Mouse (Mus musculus) liver, embryonic 12.5 days (tissue): ENCODE results near the gene Klhl29. TPM values are rescaled to one million over a fixed set of nuclear protein-coding genes. Genes with fewer than 3 reads are reported as not detected.

Source experiments
- ATAC-seq: fragments of 200-750 bp; cut with Nextera tagmentation; 2 replicates; pipeline ENCODE4 v1.8.0; 2017; ENCODE audit warnings: moderate number of reproducible peaks, mild to moderate bottlenecking, moderate library complexity
- H3K27ac ChIP-seq: fragments of 300-500 bp; sonication (generic); 2 replicates; pipeline ENCODE4 v1.5.1; 2016; ENCODE audit warnings: mild to moderate bottlenecking
- H3K27me3 ChIP-seq: fragments of 300-500 bp; sonication (generic); replicated peaks from 2 replicates; pipeline ENCODE4 v1.6.1; 2016; ENCODE audit warnings: mild to moderate bottlenecking, moderate library complexity
- H3K36me3 ChIP-seq: fragments of 300-500 bp; sonication (generic); 2 replicates; pipeline ENCODE4 v1.6.1; 2016; ENCODE audit warnings: mild to moderate bottlenecking, moderate library complexity
- H3K4me1 ChIP-seq: fragments of 300-500 bp; sonication (generic); 2 replicates; pipeline ENCODE4 v1.6.1; 2016
- H3K4me2 ChIP-seq: fragments of 300-500 bp; sonication (generic); 2 replicates; pipeline ENCODE4 v1.6.1; 2016; ENCODE audit warnings: mild to moderate bottlenecking, moderate library complexity
- H3K4me3 ChIP-seq: fragments of 300-500 bp; sonication (generic); 2 replicates; pipeline ENCODE4 v1.5.1; 2016; ENCODE audit warnings: mild to moderate bottlenecking, moderate library complexity
- H3K9ac ChIP-seq: fragments of 300-500 bp; sonication (generic); 2 replicates; pipeline ENCODE4 v1.6.1; 2016; ENCODE audit warnings: mild to moderate bottlenecking, moderate library complexity
- H3K9me3 ChIP-seq: fragments of 300-500 bp; sonication (generic); replicated peaks from 2 replicates; pipeline ENCODE4 v1.6.1; 2016; ENCODE audit warnings: mild to moderate bottlenecking, moderate library complexity
- WGBS: fragments of 180-500 bp; shearing (Covaris S2); methylation state at CpG from one replicate; pipeline ENCODE4 v1.1.7; 2016; ENCODE audit not compliant: insufficient replicate concordance; 5-methylcytosine and 5-hydroxymethylcytosine counted together
- polyA plus RNA-seq: library from polyadenylated mRNA; unstranded; fragments of >200 nt; fragmentation: Nextera tagmentation; extraction: Ambion mirVana; gene quantifications from 2 replicates; pipeline ENCODE4 v1.2.1, GENCODE M21; 2016

Gene Klhl29
- polyA plus RNA-seq, 1 experiment from 2014 or later = 0.31 TPM

DNA sequence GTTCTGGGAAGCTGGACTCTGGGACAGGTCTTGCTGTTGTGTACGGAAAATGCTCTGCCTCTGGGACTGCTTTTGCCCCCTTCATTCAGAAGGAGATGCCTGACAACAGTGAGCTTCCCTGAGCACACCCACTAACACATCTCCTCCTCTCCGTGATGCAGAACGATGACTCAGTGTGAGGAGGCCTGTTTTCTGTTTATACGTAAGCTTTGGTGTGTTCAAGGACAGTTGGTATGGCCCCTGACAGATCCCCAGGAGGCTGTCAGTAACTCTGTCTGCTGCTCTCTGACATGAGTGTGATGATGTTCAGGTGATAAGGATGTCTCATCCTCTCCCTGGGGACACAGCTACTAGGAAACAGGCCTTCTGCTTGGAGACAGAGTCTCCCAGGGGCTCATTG lies 193.3 kb downstream of the Klhl29 start:
- WGBS = 60% methylated on average over 4 of the region's 4 CpGs
- Histone ChIP-seq H3K9ac (no peak overlapping the region), H3K36me3 (no peaks in the 10 kb centered on the region), H3K27ac (no peak overlapping the region), H3K4me3 (no peak overlapping the region), H3K9me3 (no peaks in the 10 kb centered on the region), H3K4me2 (no peak overlapping the region), H3K4me1 (no peaks in the 10 kb centered on the region), H3K27me3 (no peaks in the 10 kb centered on the region)
- no peak for ATAC-seq

DNA sequence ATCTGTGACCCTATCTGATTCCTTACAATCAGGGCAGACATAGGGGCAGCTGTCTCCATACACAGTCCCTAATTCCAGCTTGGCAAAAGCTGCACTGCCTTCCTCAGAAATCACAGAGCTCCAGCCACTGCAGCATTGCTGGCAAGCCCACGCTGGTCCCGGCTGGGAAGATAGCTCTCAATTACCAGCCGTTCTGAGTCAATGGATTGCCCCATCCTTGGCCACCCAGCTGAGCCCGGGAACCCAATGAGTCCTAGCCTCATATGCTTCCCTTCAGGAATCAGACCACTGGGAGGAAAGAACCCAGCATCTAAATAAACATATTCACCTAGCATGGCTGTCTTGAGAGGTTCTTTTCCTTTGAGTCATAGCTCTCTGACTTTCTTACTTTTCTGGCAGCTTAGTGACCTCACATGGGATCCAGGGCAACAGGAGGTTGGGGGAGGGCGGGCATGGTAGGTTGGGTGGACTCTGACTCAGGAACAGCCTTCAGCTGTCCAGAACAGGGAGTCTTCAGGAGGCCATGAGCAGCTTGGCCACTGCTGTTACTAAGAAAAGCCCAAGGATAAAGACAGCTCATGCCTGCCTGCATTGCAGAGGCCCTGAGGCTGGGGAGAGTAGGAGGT lies 198.7 kb downstream of the Klhl29 start:
- Histone ChIP-seq H3K4me3 (no peak overlapping the region), H3K27me3 (no peaks in the 10 kb centered on the region), H3K9me3 (no peaks in the 10 kb centered on the region), H3K36me3 (no peaks in the 10 kb centered on the region), H3K27ac (no peak overlapping the region), H3K4me2 (no peak overlapping the region), H3K4me1 (no peaks in the 10 kb centered on the region), H3K9ac (no peak overlapping the region)
- ATAC-seq = no peak
- WGBS = 63% methylated on average over 5 of the region's 5 CpGs

DNA sequence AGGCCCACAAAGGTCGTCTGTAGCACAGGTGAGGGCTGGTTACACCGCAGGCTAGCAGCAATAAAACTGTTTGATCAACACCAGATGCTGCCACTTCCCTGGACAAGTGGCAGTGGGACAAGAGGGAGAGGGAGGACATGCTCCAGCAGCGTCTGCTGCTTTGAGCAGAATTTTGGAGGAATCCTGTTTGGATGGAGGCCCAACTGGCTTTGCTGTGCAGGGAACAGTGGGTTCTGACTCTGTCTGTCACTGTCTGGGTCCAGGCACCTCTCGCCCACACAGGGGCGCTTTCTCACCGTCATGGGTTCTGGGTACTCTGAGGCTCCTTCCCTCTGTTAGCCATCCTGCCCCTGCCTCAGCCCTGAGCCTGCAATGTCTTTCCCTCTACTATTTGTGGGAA lies 209.3 kb downstream of the Klhl29 start:
- WGBS = 42% methylated on average over 6 of the region's 6 CpGs
- Histone ChIP-seq H3K9ac (no peak overlapping the region), H3K4me2 (no peak overlapping the region), H3K4me1 (no peaks in the 10 kb centered on the region), H3K4me3 (no peak overlapping the region), H3K36me3 (no peaks in the 10 kb centered on the region), H3K9me3 (no peaks in the 10 kb centered on the region), H3K27ac (no peak overlapping the region), H3K27me3 (no peaks in the 10 kb centered on the region)
- ATAC-seq = no peak

- no peaks in the 10 kb centered on the region for H3K36me3 ChIP-seq
- no peak overlapping the region for H3K27ac ChIP-seq
- H3K27me3 ChIP-seq = no peaks in the 10 kb centered on the region
- no peaks in the 10 kb centered on the region for H3K4me1 ChIP-seq
- H3K4me3 ChIP-seq = no peak overlapping the region
- no peak for ATAC-seq
- 49% methylated on average over 9 of the region's 9 CpGs for WGBS
- H3K4me2 ChIP-seq = no peak overlapping the region
- H3K9ac ChIP-seq = no peak overlapping the region
- no peaks in the 10 kb centered on the region for H3K9me3 ChIP-seq
Measured at GRCm38 (mm10) chr12:5165411-5165810, 210.1 kb downstream of the Klhl29 start.

- ATAC-seq = no peak
- no peak overlapping the region for H3K9ac ChIP-seq
- H3K4me1 ChIP-seq = no peaks in the 10 kb centered on the region
- no peaks in the 10 kb centered on the region for H3K36me3 ChIP-seq
- no peak overlapping the region for H3K27ac ChIP-seq
- no peak overlapping the region for H3K4me2 ChIP-seq
- no peaks in the 10 kb centered on the region for H3K9me3 ChIP-seq
- no peaks in the 10 kb centered on the region for H3K27me3 ChIP-seq
- no peak overlapping the region for H3K4me3 ChIP-seq
- 59% methylated on average over 6 of the region's 6 CpGs for WGBS
Measured at GRCm38 (mm10) chr12:5162672-5163071, 212.8 kb downstream of the Klhl29 start.

DNA sequence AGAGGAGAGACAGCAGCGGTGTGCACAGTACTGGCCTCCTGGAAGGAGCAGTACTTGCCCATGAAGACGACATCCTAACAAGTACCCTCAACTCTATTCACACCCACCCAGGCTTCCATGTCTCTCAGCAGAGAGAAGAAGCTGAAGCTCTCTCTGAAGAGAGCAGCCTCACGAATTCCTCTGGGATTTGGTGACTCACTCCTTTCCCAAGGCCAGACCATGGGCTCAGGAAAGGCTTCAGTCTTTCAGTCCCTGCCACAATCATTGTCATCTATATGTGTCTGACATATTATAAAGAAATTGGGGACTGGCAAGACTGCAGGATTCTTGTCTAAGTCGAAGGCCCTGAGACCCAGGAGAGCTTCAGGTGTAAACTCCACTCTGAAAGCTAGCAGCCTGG lies 213.9 kb downstream of the Klhl29 start:
- no peak overlapping the region for H3K27ac ChIP-seq
- no peaks in the 10 kb centered on the region for H3K4me1 ChIP-seq
- WGBS = 67% methylated on average over 4 of the region's 4 CpGs
- H3K4me2 ChIP-seq = no peak overlapping the region
- H3K9ac ChIP-seq = no peak overlapping the region
- ATAC-seq = no peak
- H3K36me3 ChIP-seq = no peaks in the 10 kb centered on the region
- no peaks in the 10 kb centered on the region for H3K27me3 ChIP-seq
- no peaks in the 10 kb centered on the region for H3K9me3 ChIP-seq
- H3K4me3 ChIP-seq = no peak overlapping the region

GRCm38 (mm10) chr12:5157931-5158481 lies 217.5 kb downstream of the Klhl29 start:
- no peaks in the 10 kb centered on the region for H3K27me3 ChIP-seq
- no peak overlapping the region for H3K9ac ChIP-seq
- no peak overlapping the region for H3K4me3 ChIP-seq
- H3K36me3 ChIP-seq = no peaks in the 10 kb centered on the region
- no peaks in the 10 kb centered on the region for H3K9me3 ChIP-seq
- H3K4me1 ChIP-seq = no peaks in the 10 kb centered on the region
- no peak for ATAC-seq
- H3K4me2 ChIP-seq = no peak overlapping the region
- WGBS = 62% methylated on average over 5 of the region's 5 CpGs
- H3K27ac ChIP-seq = no peak overlapping the region

DNA sequence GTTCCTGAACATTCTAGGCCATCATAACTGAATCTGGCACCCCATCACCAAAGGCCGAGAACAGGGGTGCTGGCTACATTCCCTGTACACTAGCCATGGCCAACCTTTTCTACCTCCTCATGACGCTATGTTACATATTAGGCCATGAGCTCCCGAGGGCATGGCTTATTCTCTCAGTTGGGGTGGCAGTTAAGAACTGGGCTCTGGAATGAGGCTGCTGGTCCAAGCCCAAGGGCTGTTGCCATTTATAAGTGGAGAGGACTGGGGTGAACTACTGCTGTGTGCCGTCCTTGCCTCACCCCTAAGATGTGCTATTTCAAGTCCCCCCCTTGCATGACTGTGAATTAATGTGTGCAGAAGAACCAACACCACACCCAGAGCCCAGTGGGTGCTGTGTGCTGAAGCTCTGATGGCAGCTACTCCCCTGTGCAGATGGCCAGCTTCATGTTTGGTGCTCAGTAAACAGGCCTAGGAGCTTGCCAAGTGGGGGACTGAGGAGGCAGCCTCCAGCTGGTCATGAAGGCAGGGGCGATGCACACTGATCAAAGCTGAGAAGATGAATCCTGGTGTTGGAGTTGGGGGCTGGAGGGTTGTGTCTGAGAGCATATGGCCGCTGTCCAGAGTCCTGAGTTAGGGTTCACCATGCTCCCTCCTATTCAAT lies 218.3 kb downstream of the Klhl29 start:
- 65% methylated on average over 6 of the region's 6 CpGs for WGBS
- H3K9me3 ChIP-seq = no peaks in the 10 kb centered on the region
- H3K36me3 ChIP-seq = no peaks in the 10 kb centered on the region
- no peak for ATAC-seq
- no peak overlapping the region for H3K27ac ChIP-seq
- H3K9ac ChIP-seq = no peak overlapping the region
- no peaks in the 10 kb centered on the region for H3K27me3 ChIP-seq
- H3K4me2 ChIP-seq = no peak overlapping the region
- H3K4me3 ChIP-seq = no peak overlapping the region
- no peaks in the 10 kb centered on the region for H3K4me1 ChIP-seq

- no peak for ATAC-seq
- Histone ChIP-seq H3K4me1 (no peaks in the 10 kb centered on the region), H3K4me3 (no peak overlapping the region), H3K9ac (no peak overlapping the region), H3K4me2 (no peak overlapping the region), H3K36me3 (no peaks in the 10 kb centered on the region), H3K9me3 (no peaks in the 10 kb centered on the region), H3K27me3 (no peaks in the 10 kb centered on the region), H3K27ac (no peak overlapping the region)
- WGBS = 50% methylated on average over 3 of the region's 3 CpGs
Measured at GRCm38 (mm10) chr12:5155177-5155576, 220.3 kb downstream of the Klhl29 start.

DNA sequence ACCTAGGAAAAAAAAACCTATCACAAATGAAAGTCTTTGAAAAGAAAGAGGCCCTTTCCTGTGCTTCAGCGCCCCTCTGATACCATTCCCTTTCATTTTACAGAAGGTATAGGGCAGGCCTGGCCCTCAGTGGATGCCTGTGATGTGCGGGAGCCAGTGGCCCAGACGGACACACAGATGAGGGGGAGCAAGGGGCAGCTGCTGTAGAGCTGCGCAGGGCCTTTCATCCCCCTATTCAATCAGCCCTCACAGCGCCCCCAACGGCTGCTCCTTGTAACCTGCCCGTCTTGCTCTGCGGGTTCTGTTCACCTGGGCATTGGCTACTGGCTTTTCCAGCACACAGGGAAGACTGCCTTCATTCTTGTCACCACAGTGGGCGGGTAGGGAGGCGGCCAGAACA lies 223.6 kb downstream of the Klhl29 start:
- H3K36me3 ChIP-seq = no peaks in the 10 kb centered on the region
- H3K4me2 ChIP-seq = no peak overlapping the region
- no peak overlapping the region for H3K4me3 ChIP-seq
- no peaks in the 10 kb centered on the region for H3K9me3 ChIP-seq
- WGBS = 26% methylated on average over 10 of the region's 10 CpGs
- H3K9ac ChIP-seq = no peak overlapping the region
- no peak for ATAC-seq
- no peak overlapping the region for H3K27ac ChIP-seq
- no peaks in the 10 kb centered on the region for H3K4me1 ChIP-seq
- H3K27me3 ChIP-seq = no peaks in the 10 kb centered on the region

DNA sequence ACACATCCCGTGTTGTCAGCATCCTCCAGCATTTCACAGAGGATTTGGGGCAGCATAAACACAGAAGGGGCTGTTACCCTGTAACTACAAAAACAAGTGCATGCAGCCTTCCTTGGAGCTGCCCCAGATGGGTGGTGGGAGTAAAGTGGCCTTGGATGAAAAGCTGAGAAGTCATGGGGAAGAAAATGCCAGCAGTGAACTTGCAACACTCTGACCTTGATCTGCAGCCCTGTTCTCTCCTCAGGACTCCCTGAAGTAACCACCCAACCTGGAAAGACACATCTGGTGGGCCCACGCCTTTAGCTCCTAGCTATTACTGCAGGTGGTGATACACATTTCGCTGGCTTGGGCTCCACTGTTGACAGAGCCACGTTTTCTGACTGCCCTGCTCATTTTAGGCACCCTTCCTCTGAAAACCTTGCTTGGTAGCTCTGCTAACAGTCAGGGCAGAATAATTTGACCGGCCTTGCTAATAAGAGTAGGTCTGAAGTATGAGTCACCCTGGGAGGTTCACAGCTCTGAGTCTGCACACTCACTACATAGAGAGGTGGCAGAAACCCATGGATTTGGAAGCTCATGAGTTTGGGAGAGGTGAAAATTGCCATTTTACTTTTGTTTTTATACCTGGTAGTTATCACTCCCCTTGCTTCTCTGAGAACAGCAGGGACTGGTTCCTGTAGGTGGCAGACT lies 228.0 kb downstream of the Klhl29 start:
- WGBS = 45% methylated on average over 5 of the region's 5 CpGs
- Histone ChIP-seq H3K4me2 (no peak overlapping the region), H3K27ac (no peak overlapping the region), H3K9me3 (no peaks in the 10 kb centered on the region), H3K4me1 (no peaks in the 10 kb centered on the region), H3K27me3 (no peaks in the 10 kb centered on the region), H3K9ac (no peak overlapping the region), H3K4me3 (no peak overlapping the region), H3K36me3 (no peaks in the 10 kb centered on the region)
- ATAC-seq = no peak
